Mouse (Mus musculus): ENCODE data around the gene G0s2. TPM values are rescaled to one million over a fixed set of nuclear protein-coding genes. Genes with fewer than 3 reads are reported as not detected.

The G0s2 gene
- polyA plus RNA-seq, 1 experiment from 2014 or later: 7.6 TPM

Other genes starting within 250 kb of the G0s2 start
- 4.1 and 4.6 TPM in 2 replicates for gene Syt14, start 237.4 kb downstream of the G0s2 start, polyA plus RNA-seq (2016; fragmentation: Nextera tagmentation; extraction: Ambion mirVana)
- 7.0 and 9.3 TPM in 2 replicates for gene Diexf, start 142.9 kb downstream of the G0s2 start, polyA plus RNA-seq (2016; fragmentation: Nextera tagmentation; extraction: Ambion mirVana)
- gene Irf6, start 120.1 kb downstream of the G0s2 start, polyA plus RNA-seq (2016; fragmentation: Nextera tagmentation; extraction: Ambion mirVana): 3.7 and 4.9 TPM in 2 replicates
- gene A130010J15Rik, start 105.2 kb downstream of the G0s2 start, polyA plus RNA-seq (2016; fragmentation: Nextera tagmentation; extraction: Ambion mirVana): 13.8 and 17.7 TPM in 2 replicates
- gene Traf3ip3, start 71.5 kb downstream of the G0s2 start, polyA plus RNA-seq (2016; fragmentation: Nextera tagmentation; extraction: Ambion mirVana): 1.5 and 1.8 TPM in 2 replicates
- 0.37 and 0.46 TPM in 2 replicates for gene Lamb3, start 65.5 kb downstream of the G0s2 start, polyA plus RNA-seq (2016; fragmentation: Nextera tagmentation; extraction: Ambion mirVana)
- gene Hsd11b1, start 9.1 kb downstream of the G0s2 start, polyA plus RNA-seq (2016; fragmentation: Nextera tagmentation; extraction: Ambion mirVana): not detected in 2 replicates
- 11.8 and 15.5 TPM in 2 replicates for gene Camk1g, start 97.1 kb upstream of the G0s2 start, polyA plus RNA-seq (2016; fragmentation: Nextera tagmentation; extraction: Ambion mirVana)